Mouse (Mus musculus): ENCODE results near the gene Phactr2. TPM values are rescaled to one million over a fixed set of nuclear protein-coding genes. Genes with fewer than 3 reads are reported as not detected.

Phactr2 gene
- polyA plus RNA-seq, 1 experiment from 2014 or later, result 50.1 TPM

DNA sequence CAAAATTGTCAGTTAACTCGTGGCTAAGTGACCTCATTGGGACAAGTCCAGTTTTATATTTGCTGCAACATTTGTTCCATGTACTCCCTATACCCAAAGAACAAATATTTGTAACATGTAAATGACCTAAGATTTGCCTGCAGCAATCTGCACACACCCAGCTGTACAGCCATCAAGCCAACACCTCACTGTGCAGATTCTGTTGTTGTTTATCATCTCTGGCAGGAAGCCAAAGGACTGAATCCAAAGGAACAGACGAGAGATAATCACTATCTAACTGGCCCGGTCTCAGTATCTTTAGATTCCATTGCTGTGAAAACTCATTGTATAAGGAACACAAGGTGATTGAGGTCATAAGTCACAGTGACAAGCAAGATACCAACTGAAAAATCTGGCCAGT, 115.5 kb downstream of the Phactr2 start:
- no peak overlapping the region for H3K4me3 ChIP-seq
- no peaks in the 10 kb centered on the region for H3K9me3 ChIP-seq
- peaks cover 30% of the 10 kb centered on the region for H3K4me1 ChIP-seq
- ATAC-seq (ENCODE audit: extremely low read depth, insufficient number of reproducible peaks, low FRiP score, low TSS enrichment), result no peak; the same call in 1 of the 2 replicates
- 8% methylated on average over 3 of the region's 3 CpGs for WGBS
- peak overlapping the region; percentile 88 for H3K27ac ChIP-seq (replicated peaks)
- no peaks in the 10 kb centered on the region for H3K27me3 ChIP-seq (replicated peaks)
- 0 out of 2 replicates have a peak overlapping the region, but pooled peaks have one; percentile 22 for H3K4me2 ChIP-seq
- H3K9ac ChIP-seq, result no peak overlapping the region
- 0 out of 2 replicates have a peak, but pooled peaks cover under 1% of the 10 kb centered on the region for H3K36me3 ChIP-seq

GRCm38 (mm10) chr10:13346609-13347290, 127.5 kb downstream of the Phactr2 start:
- 68% methylated on average over 5 of the region's 5 CpGs for WGBS

DNA sequence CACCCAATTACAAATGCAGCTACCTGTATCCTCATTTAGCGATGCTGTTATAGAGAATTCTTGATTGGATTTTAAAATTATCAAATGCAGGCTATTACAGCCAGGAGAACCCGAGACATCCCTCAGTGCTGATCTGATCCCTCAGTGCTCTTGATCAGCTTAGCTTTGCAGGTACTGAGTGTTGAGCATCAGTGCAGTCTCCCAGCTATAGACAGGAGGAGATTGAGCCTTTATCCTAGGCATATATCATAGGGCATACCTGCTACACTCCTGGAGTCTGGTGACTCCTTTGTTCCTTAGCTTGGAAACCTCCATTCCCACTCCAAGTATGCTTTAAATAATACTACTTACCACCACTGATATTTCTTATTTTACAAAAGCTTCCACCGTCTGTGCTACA, 133.6 kb downstream of the Phactr2 start:
- ATAC-seq (ENCODE audit: extremely low read depth, insufficient number of reproducible peaks, low FRiP score, low TSS enrichment), result no peak
- Histone ChIP-seq H3K27ac (replicated peaks) (no peak overlapping the region), H3K9me3 (no peaks in the 10 kb centered on the region), H3K27me3 (replicated peaks) (no peaks in the 10 kb centered on the region), H3K4me2 (no peak overlapping the region), H3K4me3 (no peak overlapping the region), H3K9ac (no peak overlapping the region), H3K36me3 (peaks cover 3% of the 10 kb centered on the region; the same call in 1 of the 2 replicates), H3K4me1 (peaks cover 18% of the 10 kb centered on the region)
- 82% methylated on average over 3 of the region's 3 CpGs for WGBS

More at GRCm38 (mm10) chr10:13346609-13347290, 127.5 kb downstream of the Phactr2 start:
- no peak overlapping the region for H3K4me3 ChIP-seq
- no peaks in the 10 kb centered on the region for H3K27me3 ChIP-seq (replicated peaks)
- ATAC-seq (ENCODE audit: extremely low read depth, insufficient number of reproducible peaks, low FRiP score, low TSS enrichment), result no peak
- H3K4me1 ChIP-seq, result no peaks in the 10 kb centered on the region
- no peak overlapping the region for H3K9ac ChIP-seq
- no peaks in the 10 kb centered on the region for H3K9me3 ChIP-seq
- H3K36me3 ChIP-seq, result peaks cover 3% of the 10 kb centered on the region; the same call in 1 of the 2 replicates
- no peak overlapping the region for H3K27ac ChIP-seq (replicated peaks)
- H3K4me2 ChIP-seq, result no peak overlapping the region

DNA sequence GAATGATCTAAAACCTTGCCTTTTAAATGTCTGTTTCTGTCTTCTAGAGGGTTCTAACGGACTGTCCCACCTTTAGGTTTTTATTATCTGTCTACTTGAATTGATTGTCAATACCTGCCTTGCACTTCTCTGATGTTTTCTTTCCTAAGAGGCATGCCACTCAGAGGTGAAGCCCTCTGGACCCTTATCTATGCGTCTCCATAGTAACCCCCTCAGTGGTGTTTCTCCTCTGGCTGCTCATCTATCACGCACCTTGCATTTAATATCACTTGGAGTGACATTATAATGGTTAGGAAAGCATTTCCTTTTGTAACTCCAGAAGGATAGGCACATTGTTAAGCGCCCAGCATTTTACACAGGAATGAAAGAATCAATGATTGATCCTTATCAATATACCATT, 137.2 kb downstream of the Phactr2 start:
- ATAC-seq (ENCODE audit: extremely low read depth, insufficient number of reproducible peaks, low FRiP score, low TSS enrichment), result no peak
- no peaks in the 10 kb centered on the region for H3K9me3 ChIP-seq
- 39% methylated on average over 4 of the region's 4 CpGs for WGBS
- H3K27me3 ChIP-seq (replicated peaks), result no peaks in the 10 kb centered on the region
- H3K4me1 ChIP-seq, result peaks cover 18% of the 10 kb centered on the region
- no peak overlapping the region for H3K4me3 ChIP-seq
- no peak overlapping the region for H3K27ac ChIP-seq (replicated peaks)
- H3K4me2 ChIP-seq, result no peak overlapping the region
- no peak overlapping the region for H3K9ac ChIP-seq
- no peaks in the 10 kb centered on the region for H3K36me3 ChIP-seq

DNA sequence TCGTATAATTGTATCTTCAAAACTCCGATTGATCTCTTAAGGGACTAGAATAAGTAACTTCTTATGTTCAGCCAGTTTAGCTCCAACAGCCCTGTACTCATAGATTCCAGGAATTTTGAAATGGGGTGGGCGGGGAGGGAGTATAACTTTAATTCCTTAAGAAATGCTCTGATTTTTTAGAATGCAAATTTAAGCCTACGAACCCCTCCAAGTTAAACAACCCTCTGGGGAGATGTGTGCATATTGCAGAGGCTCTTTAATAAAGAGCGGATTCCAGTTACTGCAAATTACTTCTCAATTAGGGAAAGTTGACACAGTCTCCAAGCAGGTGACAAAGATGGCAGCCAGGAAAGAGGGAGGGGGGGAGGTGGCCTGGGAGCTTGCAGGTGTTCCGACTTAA, 138.4 kb downstream of the Phactr2 start:
- no peak overlapping the region for H3K9ac ChIP-seq
- H3K4me3 ChIP-seq, result no peak overlapping the region
- 83% methylated on average over 6 of the region's 6 CpGs for WGBS
- no peaks in the 10 kb centered on the region for H3K9me3 ChIP-seq
- no peaks in the 10 kb centered on the region for H3K36me3 ChIP-seq
- H3K4me2 ChIP-seq, result no peak overlapping the region
- peaks cover 22% of the 10 kb centered on the region for H3K4me1 ChIP-seq
- H3K27me3 ChIP-seq (replicated peaks), result no peaks in the 10 kb centered on the region
- H3K27ac ChIP-seq (replicated peaks), result no peak overlapping the region
- ATAC-seq (ENCODE audit: extremely low read depth, insufficient number of reproducible peaks, low FRiP score, low TSS enrichment), result no peak

DNA sequence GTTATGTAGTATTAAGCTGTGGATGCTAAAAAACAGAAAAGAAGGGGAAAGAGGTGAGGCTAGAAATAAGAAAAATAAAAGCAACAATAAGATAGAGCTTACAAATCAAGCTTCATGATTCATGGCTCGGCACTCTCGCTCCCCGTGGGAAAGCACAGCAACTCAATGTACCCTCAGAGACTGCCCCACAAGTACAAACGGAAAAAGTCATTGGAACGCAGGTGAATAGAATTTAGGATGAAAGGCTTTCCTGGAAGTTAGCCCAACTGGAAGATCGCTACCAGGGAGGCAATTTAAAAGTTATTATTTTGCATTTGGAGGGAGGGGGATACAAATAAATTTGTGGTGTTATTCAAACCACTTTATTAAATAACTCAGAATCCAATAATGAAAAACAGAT, 138.9 kb downstream of the Phactr2 start:
- Histone ChIP-seq H3K4me1 (peaks cover 22% of the 10 kb centered on the region), H3K4me3 (no peak overlapping the region), H3K9me3 (no peaks in the 10 kb centered on the region), H3K27me3 (replicated peaks) (no peaks in the 10 kb centered on the region), H3K27ac (replicated peaks) (no peak overlapping the region), H3K4me2 (no peak overlapping the region), H3K36me3 (no peaks in the 10 kb centered on the region), H3K9ac (no peak overlapping the region)
- no peak for ATAC-seq (ENCODE audit: extremely low read depth, insufficient number of reproducible peaks, low FRiP score, low TSS enrichment)
- 77% methylated on average over 6 of the region's 6 CpGs for WGBS

GRCm38 (mm10) chr10:13333781-13334180, 140.4 kb downstream of the Phactr2 start:
- Histone ChIP-seq H3K27ac (replicated peaks) (no peak overlapping the region), H3K4me3 (no peak overlapping the region), H3K27me3 (replicated peaks) (no peaks in the 10 kb centered on the region), H3K9me3 (no peaks in the 10 kb centered on the region), H3K9ac (no peak overlapping the region), H3K4me1 (peaks cover 20% of the 10 kb centered on the region), H3K36me3 (no peaks in the 10 kb centered on the region), H3K4me2 (no peak overlapping the region)
- WGBS, result 84% methylated on average over 2 of the region's 2 CpGs
- no peak for ATAC-seq (ENCODE audit: extremely low read depth, insufficient number of reproducible peaks, low FRiP score, low TSS enrichment)

DNA sequence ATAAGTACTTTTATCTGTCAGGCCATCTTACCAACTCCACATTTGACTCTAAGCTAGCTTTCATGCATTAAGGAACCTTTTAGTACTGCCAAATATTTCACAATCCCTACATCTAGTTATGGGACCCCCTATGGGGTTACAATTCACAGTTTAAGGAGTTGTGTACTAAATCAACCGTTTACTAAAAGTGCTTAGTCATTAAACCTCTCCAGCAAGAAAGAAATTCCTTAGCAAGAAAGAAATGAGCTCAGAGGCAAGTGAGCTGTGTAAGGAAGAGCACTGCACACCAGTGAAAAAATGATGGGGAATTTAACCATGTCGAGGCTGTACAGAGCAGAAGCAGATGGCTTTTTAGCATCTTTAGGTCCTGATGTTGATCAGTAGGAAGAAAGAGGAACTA, 141.2 kb downstream of the Phactr2 start:
- Histone ChIP-seq H3K36me3 (no peaks in the 10 kb centered on the region), H3K4me3 (no peak overlapping the region), H3K4me1 (peaks cover 28% of the 10 kb centered on the region), H3K9ac (no peak overlapping the region), H3K4me2 (no peak overlapping the region), H3K9me3 (no peaks in the 10 kb centered on the region), H3K27me3 (replicated peaks) (no peaks in the 10 kb centered on the region), H3K27ac (replicated peaks) (no peak overlapping the region)
- 55% methylated on average over 2 of the region's 2 CpGs for WGBS
- ATAC-seq (ENCODE audit: extremely low read depth, insufficient number of reproducible peaks, low FRiP score, low TSS enrichment), result no peak

- 56% methylated on average over 4 of the region's 4 CpGs for WGBS
- no peak for ATAC-seq (ENCODE audit: extremely low read depth, insufficient number of reproducible peaks, low FRiP score, low TSS enrichment)
These were observed 142.7 kb downstream of the Phactr2 start for GRCm38 (mm10) chr10:13331405-13332032.

GRCm38 (mm10) chr10:13328602-13329001, 145.6 kb downstream of the Phactr2 start:
- Histone ChIP-seq H3K4me3 (no peak overlapping the region), H3K27me3 (replicated peaks) (no peaks in the 10 kb centered on the region), H3K27ac (replicated peaks) (peak overlapping the region; percentile 48), H3K4me1 (peaks cover 45% of the 10 kb centered on the region), H3K9ac (no peak overlapping the region), H3K4me2 (no peak overlapping the region), H3K36me3 (no peaks in the 10 kb centered on the region), H3K9me3 (no peaks in the 10 kb centered on the region)
- ATAC-seq (ENCODE audit: extremely low read depth, insufficient number of reproducible peaks, low FRiP score, low TSS enrichment), result no peak
- 59% methylated on average over 3 of the region's 3 CpGs for WGBS

More at GRCm38 (mm10) chr10:13331405-13332032, 142.7 kb downstream of the Phactr2 start:
- H3K27ac ChIP-seq (replicated peaks), result no peak overlapping the region
- H3K9me3 ChIP-seq, result no peaks in the 10 kb centered on the region
- no peak overlapping the region for H3K4me3 ChIP-seq
- H3K4me2 ChIP-seq, result no peak overlapping the region
- no peak overlapping the region for H3K9ac ChIP-seq
- peaks cover 25% of the 10 kb centered on the region for H3K4me1 ChIP-seq
- no peaks in the 10 kb centered on the region for H3K27me3 ChIP-seq (replicated peaks)
- no peaks in the 10 kb centered on the region for H3K36me3 ChIP-seq

DNA sequence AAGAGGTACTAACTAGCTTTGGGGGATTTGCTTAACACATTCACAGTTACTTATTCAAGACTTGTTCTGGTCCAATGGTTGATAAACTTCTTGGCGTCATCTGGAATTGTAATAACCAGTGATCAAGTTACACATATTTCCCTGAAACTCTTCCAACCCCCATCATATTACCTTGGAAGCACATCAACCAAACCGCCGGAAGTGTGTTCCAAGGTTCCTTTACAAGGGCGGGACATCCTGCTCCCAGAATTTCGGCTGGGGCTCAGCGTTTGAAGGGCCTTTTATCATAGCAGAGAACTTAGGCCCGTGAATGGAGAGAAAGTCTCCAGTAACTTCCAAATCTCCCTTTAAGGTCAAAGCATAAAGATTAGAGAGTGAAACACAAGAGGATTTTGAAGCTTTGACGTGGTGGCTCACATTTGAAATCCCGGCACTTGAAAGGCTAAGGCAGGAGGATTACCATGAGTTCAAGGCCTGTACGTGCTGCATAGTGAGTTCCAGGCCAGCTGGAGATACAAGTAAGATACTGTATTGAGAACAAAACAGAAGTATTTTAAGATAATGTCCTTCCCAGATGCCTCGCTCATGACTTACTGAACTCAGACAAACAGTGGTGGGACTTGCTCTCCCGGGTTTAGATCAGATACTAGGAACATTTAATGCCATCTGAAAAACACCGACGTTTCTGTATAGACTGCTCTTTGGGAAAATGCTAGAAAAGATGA, 147.9 kb downstream of the Phactr2 start:
- 59% methylated on average over 14 of the region's 14 CpGs for WGBS
- ATAC-seq (ENCODE audit: extremely low read depth, insufficient number of reproducible peaks, low FRiP score, low TSS enrichment), result no peak

More for the DNA sequence above, 147.9 kb downstream of the Phactr2 start:
- H3K36me3 ChIP-seq, result no peaks in the 10 kb centered on the region
- H3K4me2 ChIP-seq, result no peak overlapping the region
- H3K4me3 ChIP-seq, result no peak overlapping the region
- no peak overlapping the region for H3K9ac ChIP-seq
- no peaks in the 10 kb centered on the region for H3K9me3 ChIP-seq
- no peaks in the 10 kb centered on the region for H3K27me3 ChIP-seq (replicated peaks)
- peaks cover 53% of the 10 kb centered on the region for H3K4me1 ChIP-seq
- H3K27ac ChIP-seq (replicated peaks), result peak overlapping the region; percentile 5

All from heart, embryonic 13.5 days (tissue).